Mouse (Mus musculus): Measurements from ENCODE around the gene Serpinb9b.
A peak's percentile ranks its signal among the peaks of the same experiment; 100 is the strongest.
"Not testable (repeated sequence)": the region's sequence is repeated elsewhere in the genome, so short reads cannot be mapped to it uniquely, and the experiment has no call there.

Gene Serpinb9b

GRCm38 (mm10) chr13:33027244-33027643 lies at the start of gene Serpinb9b:
TSS of gene Serpinb9b (plus strand) at chr13:33027416.
- no peak for DNase-seq (ENCODE audit: low spot score)

- DNase-seq (ENCODE audit: low spot score) = no peak
Measured at GRCm38 (mm10) chr13:32982556-32983042, 44.6 kb upstream of the Serpinb9b start.

GRCm38 (mm10) chr13:32986256-32986655 lies 41.0 kb upstream of the Serpinb9b start:
- no peak for DNase-seq (ENCODE audit: low spot score)

- DNase-seq (ENCODE audit: low spot score) = no peak
Measured at GRCm38 (mm10) chr13:32993152-32993893, 33.9 kb upstream of the Serpinb9b start.

GRCm38 (mm10) chr13:32993894-32994242 lies 33.3 kb upstream of the Serpinb9b start:
- DNase-seq (ENCODE audit: low spot score) = no peak

- no peak for DNase-seq (ENCODE audit: low spot score)
Measured at GRCm38 (mm10) chr13:32995051-32995450, 32.2 kb upstream of the Serpinb9b start.

GRCm38 (mm10) chr13:33001341-33001740 lies 25.9 kb upstream of the Serpinb9b start:
- DNase-seq (ENCODE audit: low spot score) = no peak

- DNase-seq (ENCODE audit: low spot score) = no peak
Measured at GRCm38 (mm10) chr13:33002950-33003349, 24.3 kb upstream of the Serpinb9b start, which contains the start of gene Serpinb9. TSS of gene Serpinb9 (plus strand) at chr13:33003250.

- no peak for DNase-seq (ENCODE audit: low spot score)
Measured at GRCm38 (mm10) chr13:33003523-33004413, 23.4 kb upstream of the Serpinb9b start.

- DNase-seq (ENCODE audit: low spot score) = peak; percentile 87
Measured at GRCm38 (mm10) chr13:33004414-33005105, 22.7 kb upstream of the Serpinb9b start.

GRCm38 (mm10) chr13:33005501-33006075 lies 21.6 kb upstream of the Serpinb9b start:
- DNase-seq (ENCODE audit: low spot score) = no peak

GRCm38 (mm10) chr13:33006555-33006954 lies 20.7 kb upstream of the Serpinb9b start:
- no peak for DNase-seq (ENCODE audit: low spot score)

- DNase-seq (ENCODE audit: low spot score) = no peak
Measured at GRCm38 (mm10) chr13:33012395-33012794, 14.8 kb upstream of the Serpinb9b start.

- no peak for DNase-seq (ENCODE audit: low spot score)
Measured at GRCm38 (mm10) chr13:33013271-33013670, 13.9 kb upstream of the Serpinb9b start.

- DNase-seq (ENCODE audit: low spot score) = no peak
Measured at GRCm38 (mm10) chr13:33022371-33022770, 4.8 kb upstream of the Serpinb9b start.

- no peak for DNase-seq (ENCODE audit: low spot score)
Measured at GRCm38 (mm10) chr13:33026427-33027057, 674 bp upstream of the Serpinb9b start.

GRCm38 (mm10) chr13:33028146-33028545 lies 930 bp downstream of the Serpinb9b start:
- DNase-seq (ENCODE audit: low spot score) = no peak

GRCm38 (mm10) chr13:33028550-33028949 lies 1.3 kb downstream of the Serpinb9b start:
- no peak for DNase-seq (ENCODE audit: low spot score)

- not testable (repeated sequence) for DNase-seq (ENCODE audit: low spot score)
Measured at GRCm38 (mm10) chr13:33029478-33029877, 2.3 kb downstream of the Serpinb9b start.

- DNase-seq (ENCODE audit: low spot score) = no peak
Measured at GRCm38 (mm10) chr13:33030281-33030680, 3.1 kb downstream of the Serpinb9b start.

- no peak for DNase-seq (ENCODE audit: low spot score)
Measured at GRCm38 (mm10) chr13:33035506-33035905, 8.3 kb downstream of the Serpinb9b start.
